Mouse (Mus musculus): ENCODE results near the gene Gm2a. TPM values are rescaled to one million over a fixed set of nuclear protein-coding genes. Genes with fewer than 3 reads are reported as not detected.

Gm2a gene
- polyA plus RNA-seq, 2 experiments = 5.5 to 14.9 TPM

DNA sequence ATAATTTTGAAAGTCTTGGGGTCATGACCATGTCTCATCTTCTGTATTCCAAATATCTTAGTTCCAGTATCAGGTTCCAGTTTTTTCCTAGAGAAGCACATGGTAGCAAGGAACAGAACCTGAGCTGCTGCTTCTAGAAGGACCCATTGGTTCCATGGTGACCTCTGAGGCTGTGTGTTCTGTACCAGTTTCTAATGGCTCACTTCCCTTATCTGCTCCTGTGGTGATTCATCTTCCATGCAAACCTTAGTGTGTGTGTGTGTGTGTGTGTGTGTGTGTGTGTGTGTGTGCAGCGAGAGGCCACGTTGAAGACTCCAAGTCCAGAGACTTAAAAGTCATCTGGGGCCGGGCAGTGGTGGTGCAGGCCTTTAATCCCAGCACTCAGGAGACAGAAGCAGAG, 18.1 kb downstream of the Gm2a start:
- DNase-seq (ENCODE audit: low read depth in 3 of 3, low spot score in 3 of 3) (no peak), ATAC-seq (ENCODE audit: insufficient read depth) (no peak)
- Histone ChIP-seq H3K9me3 (ENCODE audit: control insufficient read depth, low read length) (no peaks in the 10 kb centered on the region), H3K27me3 (ENCODE audit: control insufficient read depth, insufficient read depth, low read length) (no peaks in the 10 kb centered on the region), H3K9ac (replicated peaks) (no peak overlapping the region), H3K27ac (no peak overlapping the region), H3K4me3 (ENCODE audit: insufficient read depth in 1 of 2, low read depth in 2 of 2, low read length in 2 of 2) (no peak overlapping the region), H3K36me3 (replicated peaks; ENCODE audit: control insufficient read depth, insufficient read depth, low read depth) (no peaks in the 10 kb centered on the region), H3K4me1 (replicated peaks; ENCODE audit: control insufficient read depth in 2 of 2, insufficient read depth in 2 of 2, low read length in 1 of 2) (peaks cover 0 to 9% of the 10 kb centered on the region in 2 experiments; a peak in 2 of 4 replicates), H3K4me2 (ENCODE audit: low read depth) (no peak overlapping the region)
- TF ChIP-seq CTCF (IDR thresholded peaks at IDR 0.05; ENCODE audit: low read depth) = no peak
- WGBS (ENCODE audit: insufficient replicate concordance) = 58% methylated on average over 3 of the region's 3 CpGs

DNA sequence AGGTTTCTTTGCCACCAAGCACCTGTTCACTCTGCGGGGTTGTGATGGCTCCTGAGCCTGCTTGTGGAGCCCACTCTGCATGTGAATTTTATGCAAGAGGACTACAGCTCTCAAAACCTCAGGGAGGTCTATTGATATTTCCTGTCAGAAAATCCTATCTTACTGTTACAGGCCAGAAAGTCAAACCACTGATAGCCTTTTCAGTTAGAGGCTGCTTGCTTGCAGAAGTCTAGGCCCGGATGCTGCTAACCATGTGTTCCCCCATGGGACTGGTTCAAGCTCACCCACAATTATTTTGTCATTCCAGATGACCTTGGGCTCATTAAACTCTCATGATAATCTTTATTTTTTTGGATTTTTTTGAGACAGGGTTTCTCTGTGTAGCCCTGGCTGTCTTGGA, 19.1 kb downstream of the Gm2a start:
- peaks cover 0 to 10% of the 10 kb centered on the region in 2 experiments; a peak in 2 of 4 replicates for H3K4me1 ChIP-seq (replicated peaks; ENCODE audit: control insufficient read depth in 2 of 2, insufficient read depth in 2 of 2, low read length in 1 of 2)
- H3K9me3 ChIP-seq (ENCODE audit: control insufficient read depth, low read length) = no peaks in the 10 kb centered on the region
- no peak overlapping the region for H3K27ac ChIP-seq
- no peak for DNase-seq (ENCODE audit: low read depth in 3 of 3, low spot score in 3 of 3)
- no peak overlapping the region for H3K9ac ChIP-seq (replicated peaks)
- no peak overlapping the region for H3K4me3 ChIP-seq (ENCODE audit: insufficient read depth in 1 of 2, low read depth in 2 of 2, low read length in 2 of 2)
- no peak for ATAC-seq (ENCODE audit: insufficient read depth)
- 29% methylated on average over 2 of the region's 2 CpGs for WGBS (ENCODE audit: insufficient replicate concordance)
- H3K36me3 ChIP-seq (replicated peaks; ENCODE audit: control insufficient read depth, insufficient read depth, low read depth) = no peaks in the 10 kb centered on the region
- H3K27me3 ChIP-seq (ENCODE audit: control insufficient read depth, insufficient read depth, low read length) = no peaks in the 10 kb centered on the region
- H3K4me2 ChIP-seq (ENCODE audit: low read depth) = no peak overlapping the region
- TF ChIP-seq EP300 (IDR thresholded peaks at IDR 0.05; ENCODE audit: low read depth) (no peak), CTCF (IDR thresholded peaks at IDR 0.05; ENCODE audit: low read depth) (no peak)

DNA sequence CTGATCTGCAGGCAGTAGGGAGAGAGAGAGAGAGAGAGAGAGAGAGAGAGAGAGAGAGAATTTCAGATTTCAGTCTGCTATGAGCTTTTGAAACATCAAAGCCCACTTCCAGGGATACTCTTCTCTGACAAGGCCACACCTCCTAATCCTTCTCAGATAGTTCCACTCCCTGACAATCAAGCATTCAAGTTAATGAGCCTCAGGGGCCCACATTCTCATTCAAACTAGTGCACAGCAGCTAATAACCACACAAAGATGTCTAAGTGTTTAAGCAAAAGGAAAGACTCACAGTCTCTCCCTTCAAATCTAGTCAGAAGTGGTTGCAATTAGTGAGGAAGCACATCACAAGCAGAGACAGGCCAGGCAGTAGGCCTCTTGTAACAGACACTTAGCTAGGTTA, 22.4 kb downstream of the Gm2a start:
- TF ChIP-seq EP300 (IDR thresholded peaks at IDR 0.05; ENCODE audit: low read depth) = no peak
- no peak for TF ChIP-seq CTCF (IDR thresholded peaks at IDR 0.05; ENCODE audit: low read depth)
- Histone ChIP-seq H3K4me3 (ENCODE audit: insufficient read depth in 1 of 2, low read depth in 2 of 2, low read length in 2 of 2) (no peak overlapping the region), H3K9me3 (ENCODE audit: control insufficient read depth, low read length) (no peaks in the 10 kb centered on the region), H3K36me3 (replicated peaks; ENCODE audit: control insufficient read depth, insufficient read depth, low read depth) (no peaks in the 10 kb centered on the region), H3K27me3 (ENCODE audit: control insufficient read depth, insufficient read depth, low read length) (no peaks in the 10 kb centered on the region), H3K27ac (no peak overlapping the region), H3K9ac (replicated peaks) (no peak overlapping the region), H3K4me2 (ENCODE audit: low read depth) (no peak overlapping the region), H3K4me1 (replicated peaks; ENCODE audit: control insufficient read depth in 2 of 2, insufficient read depth in 2 of 2, low read length in 1 of 2) (peaks cover 0 to 4% of the 10 kb centered on the region in 2 experiments; a peak in 1 of 4 replicates)
- no peak for DNase-seq (ENCODE audit: low read depth in 3 of 3, low spot score in 3 of 3)
- no peak for ATAC-seq (ENCODE audit: insufficient read depth)

DNA sequence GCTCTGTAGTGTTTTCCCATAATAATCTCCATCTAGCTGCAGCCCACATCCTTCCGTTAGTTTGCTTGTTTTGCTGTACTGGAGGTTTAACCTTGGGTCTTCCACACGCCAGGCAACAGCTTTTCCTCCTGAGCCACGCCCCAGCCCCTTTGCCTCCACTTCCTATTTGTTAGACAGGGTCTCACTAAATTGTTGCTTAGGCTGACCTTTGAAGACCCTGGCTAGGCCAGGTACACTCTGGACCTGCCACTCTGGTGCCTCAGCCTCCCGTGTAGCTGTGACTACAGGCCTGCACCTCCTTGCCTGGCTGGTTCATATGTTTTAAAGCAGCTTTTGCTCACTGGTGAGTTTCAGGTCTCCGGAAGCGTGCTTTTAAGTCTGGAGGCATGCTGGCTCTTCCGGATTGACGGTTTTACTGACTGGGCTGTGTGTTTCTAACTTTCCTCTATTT, 22.9 kb downstream of the Gm2a start:
- DNase-seq (ENCODE audit: low read depth in 3 of 3, low spot score in 3 of 3) (no peak), ATAC-seq (ENCODE audit: insufficient read depth) (no peak)
- H3K4me1 ChIP-seq (replicated peaks; ENCODE audit: control insufficient read depth in 2 of 2, insufficient read depth in 2 of 2, low read length in 1 of 2) = peaks cover 0 to 4% of the 10 kb centered on the region in 2 experiments; a peak in 1 of 4 replicates
- no peak overlapping the region for H3K4me3 ChIP-seq (ENCODE audit: insufficient read depth in 1 of 2, low read depth in 2 of 2, low read length in 2 of 2)
- no peak overlapping the region for H3K27ac ChIP-seq
- H3K9me3 ChIP-seq (ENCODE audit: control insufficient read depth, low read length) = no peaks in the 10 kb centered on the region
- H3K36me3 ChIP-seq (replicated peaks; ENCODE audit: control insufficient read depth, insufficient read depth, low read depth) = no peaks in the 10 kb centered on the region
- H3K27me3 ChIP-seq (ENCODE audit: control insufficient read depth, insufficient read depth, low read length) = no peaks in the 10 kb centered on the region
- H3K4me2 ChIP-seq (ENCODE audit: low read depth) = no peak overlapping the region
- no peak for TF ChIP-seq CTCF (IDR thresholded peaks at IDR 0.05; ENCODE audit: low read depth)
- no peak for TF ChIP-seq EP300 (IDR thresholded peaks at IDR 0.05; ENCODE audit: low read depth)
- no peak overlapping the region for H3K9ac ChIP-seq (replicated peaks)
- 30% methylated on average over 8 of the region's 8 CpGs for WGBS (ENCODE audit: insufficient replicate concordance)

DNA sequence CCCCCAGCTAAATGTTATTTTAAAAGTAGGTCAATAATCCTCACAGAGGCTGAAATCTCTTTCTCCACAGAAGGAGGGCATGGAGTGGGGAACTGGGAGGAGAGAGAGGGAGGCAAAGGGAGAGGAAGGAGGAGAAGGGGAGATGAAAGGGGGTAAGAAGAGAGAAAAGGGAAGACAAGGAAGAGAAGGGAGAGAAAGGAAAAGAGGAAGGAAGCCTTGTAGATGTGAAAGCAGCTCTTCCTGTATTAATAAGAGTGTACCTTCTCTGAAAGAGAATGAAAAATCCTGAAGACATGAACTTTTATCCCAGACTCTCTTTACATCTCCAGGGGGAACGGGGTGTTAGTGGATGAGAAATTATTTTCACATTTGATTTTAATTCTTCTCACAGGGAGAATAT, 23.5 kb downstream of the Gm2a start:
- TF ChIP-seq CTCF (IDR thresholded peaks at IDR 0.05; ENCODE audit: low read depth) = no peak
- no peak for TF ChIP-seq EP300 (IDR thresholded peaks at IDR 0.05; ENCODE audit: low read depth)
- Histone ChIP-seq H3K27me3 (ENCODE audit: control insufficient read depth, insufficient read depth, low read length) (no peaks in the 10 kb centered on the region), H3K9ac (replicated peaks) (no peak overlapping the region), H3K36me3 (replicated peaks; ENCODE audit: control insufficient read depth, insufficient read depth, low read depth) (no peaks in the 10 kb centered on the region), H3K4me3 (ENCODE audit: insufficient read depth in 1 of 2, low read depth in 2 of 2, low read length in 2 of 2) (no peak overlapping the region), H3K9me3 (ENCODE audit: control insufficient read depth, low read length) (no peaks in the 10 kb centered on the region), H3K4me2 (ENCODE audit: low read depth) (no peak overlapping the region), H3K27ac (no peak overlapping the region), H3K4me1 (replicated peaks; ENCODE audit: control insufficient read depth in 2 of 2, insufficient read depth in 2 of 2, low read length in 1 of 2) (peaks cover 3 to 8% of the 10 kb centered on the region in 2 experiments; a peak in 3 of 4 replicates)
- DNase-seq (ENCODE audit: low read depth in 3 of 3, low spot score in 3 of 3) = no peak
- 61% methylated on average over 1 of the region's 1 CpGs for WGBS (ENCODE audit: insufficient replicate concordance)
- ATAC-seq (ENCODE audit: insufficient read depth) = no peak
